Mouse (Mus musculus) fat pad, adult 2 months (tissue): Measurements from ENCODE around the gene Gm2564.
"Not testable (repeated sequence)": the region's sequence is repeated elsewhere in the genome, so short reads cannot be mapped to it uniquely, and the experiment has no call there.

ENCODE experiments used
- DNase-seq: peaks from one replicate; pipeline ENCODE4 v3.0.0-alpha.2; 2011; ENCODE audit warnings: low read depth, low spot score; ENCODE audit errors: extremely low read depth

Gm2564 gene

DNA sequence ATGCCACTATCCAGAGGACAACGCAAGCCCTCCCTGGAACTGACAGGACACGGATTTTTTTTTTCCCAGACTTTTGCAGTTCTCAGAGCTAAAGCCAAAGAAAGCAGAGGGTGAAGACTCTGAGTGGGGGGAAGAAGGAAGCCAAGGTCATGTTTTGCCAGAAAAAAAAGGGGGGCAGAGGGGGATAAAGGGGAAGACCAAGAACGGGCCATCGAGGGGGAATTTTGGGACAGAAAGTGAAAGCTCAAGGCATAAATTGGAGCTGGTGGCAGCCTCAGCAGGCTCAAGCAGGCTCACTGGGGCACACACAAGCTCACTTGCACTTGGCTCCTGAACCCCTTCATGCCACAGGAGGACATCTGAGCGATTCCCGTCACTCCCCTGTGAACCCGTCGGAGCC, at the start of gene Gm2564:
Gene Gm2564, plus strand, starts transcription at position 301 of the 400 bp plus-strand sequence.
- DNase-seq, result not testable (repeated sequence)

DNA sequence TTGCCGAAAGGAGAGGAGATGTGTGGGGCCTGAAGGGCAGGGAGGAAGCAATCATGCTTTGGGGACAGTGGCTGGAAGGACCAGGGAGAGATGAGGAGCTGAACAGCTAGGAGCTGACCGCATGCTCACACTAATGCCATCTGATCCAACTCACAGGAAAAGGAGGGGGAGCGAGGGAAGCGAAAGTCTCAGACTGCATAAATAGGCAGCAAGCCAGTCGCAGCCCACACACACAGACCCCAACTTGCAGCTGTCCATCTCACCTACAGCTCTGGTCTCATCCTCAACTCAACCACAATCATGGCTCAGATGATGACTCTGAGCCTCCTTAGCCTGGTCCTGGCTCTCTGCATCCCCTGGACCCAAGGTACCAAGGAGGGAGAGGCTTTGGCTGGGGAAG, 17.6 kb upstream of the Gm2564 start, which contains the start of gene Gm10591:
Gene Gm10591, plus strand, starts transcription at position 301 of the 400 bp plus-strand sequence.
- DNase-seq, result not testable (repeated sequence)

DNA sequence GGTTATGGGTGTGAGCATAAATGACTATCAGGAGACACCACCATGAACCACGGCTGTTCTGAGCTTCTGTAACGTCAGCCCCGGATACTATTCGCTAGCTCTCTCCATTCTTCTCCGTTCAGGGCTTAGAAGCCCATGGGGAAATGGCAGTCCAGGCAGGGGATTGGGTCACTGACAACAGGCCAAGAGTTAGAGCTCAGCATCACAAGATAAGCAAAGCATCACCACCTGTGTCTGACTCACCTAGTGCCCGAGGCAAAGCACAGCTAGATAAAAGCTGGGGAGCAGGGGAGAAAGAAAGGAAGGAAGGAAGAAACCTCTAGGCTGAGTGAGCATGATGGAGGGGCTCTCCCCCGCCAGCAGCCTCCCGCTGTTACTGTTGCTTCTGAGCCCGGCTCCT, 25.4 kb downstream of the Gm2564 start, which contains the start of gene Ccl27b:
Gene Ccl27b, plus strand, starts transcription at position 301 of the 400 bp plus-strand sequence.
- DNase-seq, result not testable (repeated sequence)

DNA sequence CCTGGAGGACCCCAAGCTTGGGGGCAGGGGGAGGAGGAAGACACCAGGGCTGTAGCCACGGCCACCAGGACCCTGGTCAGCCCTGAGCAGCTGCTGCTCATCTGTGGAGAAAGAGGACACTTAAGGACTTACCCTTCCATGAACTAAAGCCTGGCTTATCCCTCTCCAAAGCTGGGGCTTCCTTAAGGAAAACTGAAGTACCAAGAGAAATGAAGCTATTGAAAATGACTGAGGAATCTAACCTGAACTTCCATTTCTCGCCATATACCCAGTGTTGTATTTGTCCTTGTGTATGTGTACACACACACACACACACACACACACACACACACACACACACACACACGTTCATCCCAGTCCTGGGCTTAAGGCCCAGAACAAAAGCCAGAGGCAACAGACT, 32.3 kb downstream of the Gm2564 start, which contains the start of gene Il11ra2:
Gene Il11ra2, minus strand, starts transcription at position 101 of the 400 bp plus-strand sequence.
- DNase-seq, result not testable (repeated sequence)

DNA sequence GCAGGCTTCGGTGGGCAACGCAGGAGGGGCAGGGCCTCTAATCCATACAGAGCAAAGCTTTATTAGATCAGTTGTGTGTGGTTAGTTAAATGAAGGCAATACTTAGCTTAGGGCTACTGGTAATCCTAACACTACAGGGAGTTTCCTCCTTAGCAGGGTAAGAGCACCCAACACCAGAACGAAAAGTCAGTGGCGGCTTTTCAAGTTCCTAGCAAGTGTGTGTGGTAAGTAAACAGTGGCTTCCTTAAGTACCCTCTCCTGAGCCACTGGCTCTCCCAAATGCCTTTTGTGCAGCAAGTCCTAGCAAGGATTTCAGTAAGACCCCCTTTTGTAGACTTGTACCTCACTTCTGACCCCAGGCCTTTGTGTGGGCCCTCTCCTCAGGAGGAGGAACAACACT, 45.9 kb downstream of the Gm2564 start:
- not testable (repeated sequence) for DNase-seq

DNA sequence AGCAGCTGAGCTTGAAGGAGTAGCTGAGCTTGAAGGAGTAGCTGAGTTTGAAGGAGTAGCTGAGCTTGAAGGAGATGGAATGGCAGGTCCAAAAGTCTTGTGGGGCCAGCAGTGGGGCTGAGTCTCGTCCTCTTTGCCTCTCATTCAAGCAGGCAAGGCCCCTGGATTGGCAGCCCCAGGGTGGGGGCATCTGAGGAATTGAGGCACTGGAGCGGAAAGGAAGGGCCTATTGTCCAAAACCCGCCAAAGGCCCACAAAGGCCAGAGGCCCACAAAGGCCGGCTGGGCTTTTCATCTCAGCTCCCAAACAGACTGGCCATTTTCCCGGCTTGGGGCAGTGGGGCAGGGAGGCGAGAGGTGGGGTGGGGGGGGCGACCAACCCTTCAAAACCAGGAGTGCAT, 49.8 kb downstream of the Gm2564 start:
- not testable (repeated sequence) for DNase-seq

DNA sequence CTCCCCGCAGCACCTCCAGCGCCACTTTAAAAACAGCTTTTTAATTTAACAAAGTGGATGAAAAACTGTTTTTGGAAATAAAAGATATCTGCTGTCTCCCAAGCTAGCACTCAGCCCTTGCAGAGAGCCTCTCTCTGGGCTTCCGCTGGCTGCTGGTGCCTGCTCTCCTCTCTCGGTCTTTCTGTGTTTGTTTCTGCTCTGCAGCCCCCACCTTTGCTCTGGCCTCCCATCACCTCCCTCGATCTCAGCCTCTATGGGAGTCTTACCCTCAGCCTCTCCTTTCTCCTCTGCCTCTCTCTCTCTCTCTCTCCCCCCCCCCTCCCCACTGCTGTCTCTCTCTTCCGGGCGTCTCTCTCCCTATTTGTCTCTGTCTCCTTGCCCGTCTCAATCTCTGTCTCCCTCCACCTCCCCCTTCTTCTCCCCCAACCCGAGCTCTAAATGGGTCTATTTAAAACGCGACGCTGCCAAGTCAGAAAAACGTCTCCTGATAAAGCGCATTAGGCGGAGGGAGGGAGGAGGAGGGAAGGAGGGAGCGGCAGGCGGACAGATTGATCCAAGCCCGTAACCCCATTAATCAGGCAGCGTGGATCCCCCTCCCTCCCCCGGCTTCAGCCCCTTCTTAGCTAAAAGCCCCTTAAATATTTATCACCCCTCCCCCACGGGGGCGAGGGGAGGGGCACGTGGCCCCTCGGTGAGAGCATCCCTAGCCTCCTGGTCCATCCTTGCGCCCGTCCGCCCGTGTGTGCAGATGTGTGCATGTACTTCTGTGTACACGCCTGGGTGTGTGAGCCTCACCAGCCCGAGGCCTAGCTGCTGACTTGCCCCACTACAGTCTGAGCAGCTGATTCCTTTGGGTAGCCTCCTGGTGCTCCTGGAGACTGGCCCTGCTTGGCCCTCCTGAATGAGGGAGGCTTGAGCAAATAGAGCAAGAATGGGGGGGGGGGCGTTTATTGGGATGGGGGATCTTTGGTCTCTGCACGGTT, 51.1 kb downstream of the Gm2564 start:
- DNase-seq, result not testable (repeated sequence)
